Mouse (Mus musculus) small intestine, adult 2 months (tissue): Measurements from ENCODE around the gene Ak5.

Source experiments
- CTCF ChIP-seq: fragments of 200-500 bp; IDR thresholded peaks from 2 replicates; pipeline ENCODE4 v1.5.1; 2012; ENCODE audit warnings: low read depth, mild to moderate bottlenecking, control low read depth, inconsistent platforms, low read length, moderate library complexity, mixed read lengths; ENCODE audit not compliant: insufficient replicate concordance, insufficient read length; ENCODE audit errors: extremely low read depth
- POLR2A ChIP-seq: fragments of 200-500 bp; IDR thresholded peaks from 2 replicates; pipeline ENCODE4 v1.6.1; 2012; ENCODE audit warnings: low read depth, mild to moderate bottlenecking, control low read depth, inconsistent platforms, low read length, moderate library complexity

GRCm38 (mm10) chr3:152495415-152495898 is 172.7 kb downstream of the Ak5 start:
- no peak for TF ChIP-seq CTCF
- no peak for TF ChIP-seq POLR2A
